Mouse (Mus musculus): ENCODE measurements at regions not wholly inside any gene's neighbourhood (a gene's known extent, or its start where the extent isn't known, plus 50 kb on each side); places are given as distances from the start of the nearest gene placed in this dataset.
A peak's percentile ranks its signal among the peaks of the same experiment; 100 is the strongest.
"Not testable (repeated sequence)": the region's sequence is repeated elsewhere in the genome, so short reads cannot be mapped to it uniquely, and the experiment has no call there.

GRCm38 (mm10) chr3:21935571-21936261, 140.7 kb upstream of the Tbl1xr1 start:
- DNase-seq (ENCODE audit: low spot score in 2 of 2) = peak; percentile 88 to 94

- no peak for DNase-seq (ENCODE audit: low spot score in 2 of 2)
These were observed 140.2 kb upstream of the Tbl1xr1 start for GRCm38 (mm10) chr3:21936262-21936603.

GRCm38 (mm10) chr3:21936616-21937015, 139.8 kb upstream of the Tbl1xr1 start:
- no peak for DNase-seq (ENCODE audit: low spot score in 2 of 2)

GRCm38 (mm10) chr3:21937281-21938035, 139.0 kb upstream of the Tbl1xr1 start:
- DNase-seq (ENCODE audit: low spot score in 2 of 2) = no peak

- DNase-seq (ENCODE audit: low spot score in 2 of 2) = no peak
These were observed 138.2 kb upstream of the Tbl1xr1 start for GRCm38 (mm10) chr3:21938071-21938848.

GRCm38 (mm10) chr3:21939738-21940137, 136.7 kb upstream of the Tbl1xr1 start:
- DNase-seq (ENCODE audit: low spot score in 2 of 2) = no peak

GRCm38 (mm10) chr3:21941596-21941995, 134.9 kb upstream of the Tbl1xr1 start:
- DNase-seq (ENCODE audit: low spot score in 2 of 2) = no peak

GRCm38 (mm10) chr3:21942912-21943311, 133.5 kb upstream of the Tbl1xr1 start:
- DNase-seq (ENCODE audit: low spot score in 2 of 2) = no peak

GRCm38 (mm10) chr3:21945775-21946174, 130.7 kb upstream of the Tbl1xr1 start:
- no peak for DNase-seq (ENCODE audit: low spot score in 2 of 2)

GRCm38 (mm10) chr3:21947320-21948073, 129.0 kb upstream of the Tbl1xr1 start:
- no peak for DNase-seq (ENCODE audit: low spot score in 2 of 2)

GRCm38 (mm10) chr3:21948074-21948659, 128.3 kb upstream of the Tbl1xr1 start:
- DNase-seq (ENCODE audit: low spot score in 2 of 2) = no peak

- DNase-seq (ENCODE audit: low spot score in 2 of 2) = no peak
These were observed 127.0 kb upstream of the Tbl1xr1 start for GRCm38 (mm10) chr3:21949459-21949858.

- DNase-seq (ENCODE audit: low spot score in 2 of 2) = no peak
These were observed 125.9 kb upstream of the Tbl1xr1 start for GRCm38 (mm10) chr3:21950571-21950970.

GRCm38 (mm10) chr3:21951446-21952285, 124.8 kb upstream of the Tbl1xr1 start:
- no peak for DNase-seq (ENCODE audit: low spot score in 2 of 2)

- peak in 1 of 2 experiments; percentile 30 for DNase-seq (ENCODE audit: low spot score in 2 of 2)
These were observed 123.6 kb upstream of the Tbl1xr1 start for GRCm38 (mm10) chr3:21952695-21953415.

- DNase-seq (ENCODE audit: low spot score in 2 of 2) = no peak
These were observed 123.0 kb upstream of the Tbl1xr1 start for GRCm38 (mm10) chr3:21953416-21953810.

- DNase-seq (ENCODE audit: low spot score in 2 of 2) = no peak
These were observed 120.8 kb upstream of the Tbl1xr1 start for GRCm38 (mm10) chr3:21955681-21956080.

GRCm38 (mm10) chr3:21957105-21957504, 119.3 kb upstream of the Tbl1xr1 start:
- DNase-seq (ENCODE audit: low spot score in 2 of 2) = not testable (repeated sequence)

GRCm38 (mm10) chr3:21958595-21959286, 117.7 kb upstream of the Tbl1xr1 start:
- DNase-seq (ENCODE audit: low spot score in 2 of 2) = no peak

All from adrenal gland, postnatal 4 days (tissue).